Mouse (Mus musculus): Measurements from ENCODE around the gene Fam189b.

Fam189b gene

DNA sequence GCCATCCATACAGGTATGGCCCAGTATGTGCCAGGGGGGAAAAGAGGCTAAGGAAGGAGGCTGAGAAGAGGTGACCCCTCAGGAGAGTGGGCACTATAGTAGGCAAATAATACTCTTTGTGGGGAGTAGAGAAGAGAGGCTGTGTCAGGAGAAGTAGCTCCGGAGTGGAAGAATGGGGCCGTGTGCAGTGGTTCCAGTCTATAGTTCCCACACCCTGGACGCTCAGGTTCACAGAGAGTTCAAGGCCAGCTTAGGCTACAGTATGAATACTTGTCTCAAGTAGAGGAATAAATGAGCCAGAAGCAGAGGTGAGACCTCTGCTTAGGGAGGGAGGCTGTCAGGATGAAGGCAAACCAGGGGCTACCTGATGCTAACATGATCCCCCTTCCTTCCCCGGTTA is 46.3 kb downstream of the Fam189b start:
- DNase-seq (ENCODE audit: low spot score), result no peak

DNA sequence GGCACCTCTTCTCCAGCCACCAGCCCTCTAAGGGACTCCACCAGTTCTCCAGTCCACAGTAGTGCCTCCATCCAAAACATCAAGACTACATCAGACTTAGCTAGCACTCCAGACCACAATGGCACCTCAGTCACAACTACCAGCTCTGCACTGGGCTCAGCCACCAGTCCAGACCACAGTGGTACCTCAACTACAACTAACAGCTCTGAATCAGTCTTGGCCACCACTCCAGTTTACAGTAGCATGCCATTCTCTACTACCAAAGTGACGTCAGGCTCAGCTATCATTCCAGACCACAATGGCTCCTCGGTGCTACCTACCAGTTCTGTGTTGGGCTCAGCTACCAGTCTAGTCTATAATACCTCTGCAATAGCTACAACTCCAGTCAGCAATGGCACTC is 47.6 kb downstream of the Fam189b start:
- DNase-seq (ENCODE audit: low spot score), result no peak

DNA sequence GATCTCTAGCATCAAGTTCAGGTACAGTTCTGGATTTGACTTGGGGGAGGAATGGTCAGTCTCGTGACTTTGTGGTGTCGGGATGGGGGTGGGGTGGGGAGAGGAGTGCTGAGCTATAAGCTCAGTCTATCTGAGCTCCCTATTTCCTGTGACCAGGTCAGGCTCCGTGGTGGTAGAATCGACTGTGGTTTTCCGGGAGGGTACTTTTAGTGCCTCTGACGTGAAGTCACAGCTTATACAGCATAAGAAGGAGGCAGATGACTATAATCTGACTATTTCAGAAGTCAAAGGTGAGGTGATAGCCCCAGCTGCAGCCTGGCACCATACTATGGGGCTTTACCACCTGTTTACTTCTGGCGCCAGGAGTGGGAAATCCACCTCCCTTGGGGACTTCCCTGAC is 48.4 kb downstream of the Fam189b start:
- DNase-seq (ENCODE audit: low spot score), result no peak

DNA sequence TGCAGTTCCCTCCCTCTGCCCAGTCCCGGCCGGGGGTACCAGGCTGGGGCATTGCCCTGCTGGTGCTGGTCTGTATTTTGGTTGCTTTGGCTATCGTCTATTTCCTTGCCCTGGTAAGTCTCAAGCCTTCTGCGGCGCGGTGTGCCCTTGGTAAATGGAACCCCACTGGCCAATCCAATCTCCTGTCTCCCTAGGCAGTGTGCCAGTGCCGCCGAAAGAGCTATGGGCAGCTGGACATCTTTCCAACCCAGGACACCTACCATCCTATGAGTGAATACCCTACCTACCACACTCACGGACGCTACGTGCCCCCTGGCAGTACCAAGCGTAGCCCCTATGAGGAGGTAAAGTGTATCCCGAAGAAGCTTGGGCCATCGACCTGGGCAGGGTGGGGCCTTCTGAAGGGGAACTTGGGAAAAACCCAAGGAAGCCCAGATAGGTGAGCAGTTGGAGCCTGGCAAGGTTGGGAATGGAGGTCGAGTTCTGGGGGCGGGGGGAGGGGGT is 48.9 kb downstream of the Fam189b start:
- DNase-seq (ENCODE audit: low spot score), result no peak

DNA sequence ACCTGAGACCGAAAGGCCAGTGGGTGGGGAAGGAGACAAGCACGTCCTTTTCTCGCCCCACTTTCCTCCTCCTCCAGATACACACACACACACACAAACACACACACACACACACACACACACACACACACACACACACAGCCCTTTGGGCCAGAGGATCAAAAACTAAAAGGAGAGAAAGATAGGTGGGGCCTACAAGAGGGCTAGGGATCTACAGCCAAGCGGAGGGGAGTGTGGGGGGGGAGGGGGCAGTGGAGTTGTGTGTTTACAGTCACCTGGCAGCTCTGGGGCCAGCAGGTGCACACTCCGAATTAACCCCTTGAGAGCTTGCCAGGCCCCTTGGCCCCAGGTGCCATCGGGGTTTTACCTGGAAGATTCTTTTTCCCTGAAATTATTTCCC is 49.7 kb downstream of the Fam189b start:
- no peak for DNase-seq (ENCODE audit: low spot score)

DNA sequence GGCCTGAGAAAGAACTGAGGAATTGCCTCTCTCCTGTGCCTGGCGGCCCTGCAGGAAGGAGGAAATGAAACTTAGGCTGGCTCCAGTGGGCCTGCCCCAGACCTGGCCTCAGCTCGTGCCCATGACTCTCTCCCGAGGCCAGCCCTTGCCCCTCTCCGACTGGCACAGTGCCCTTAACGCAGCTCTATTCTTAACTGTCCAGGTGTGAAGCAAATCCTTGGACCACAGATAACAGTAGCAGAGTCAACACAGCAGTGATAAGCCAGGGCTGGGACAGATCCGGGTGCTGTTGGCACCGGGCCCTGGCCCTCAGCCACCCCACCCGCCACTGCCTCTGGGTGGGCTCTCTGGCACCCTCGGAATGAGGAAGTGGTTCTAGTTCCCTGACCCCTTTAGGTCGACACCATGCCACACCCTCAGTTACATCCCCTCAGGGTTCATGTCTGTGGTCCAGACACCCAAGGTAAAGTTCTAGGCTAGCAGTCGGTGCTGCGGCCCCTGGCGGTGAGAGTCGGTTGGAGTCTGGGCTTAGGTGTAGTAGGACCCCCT is 50.7 kb downstream of the Fam189b start:
- DNase-seq (ENCODE audit: low spot score), result peak; percentile 39

DNA sequence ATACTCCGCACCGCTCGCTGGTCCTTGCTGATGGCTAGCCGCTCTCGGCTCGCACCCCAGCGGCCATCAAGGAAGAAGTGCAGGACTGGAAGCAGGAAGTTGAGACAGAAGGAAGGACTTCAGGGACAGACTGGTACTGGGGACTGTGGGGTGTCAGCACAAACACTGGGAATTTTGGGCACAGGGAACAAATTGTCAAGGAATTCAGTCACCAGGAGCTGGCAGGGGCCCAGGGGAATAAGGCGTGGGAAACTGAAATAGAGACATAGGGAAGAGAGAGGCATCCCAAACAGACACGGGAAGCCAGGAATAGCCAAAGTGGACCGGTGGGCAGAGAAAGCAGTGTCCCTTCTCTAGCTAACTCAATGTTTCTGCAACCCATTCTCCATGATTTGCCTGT is 53.6 kb downstream of the Fam189b start:
- no peak for DNase-seq (ENCODE audit: low spot score)

DNA sequence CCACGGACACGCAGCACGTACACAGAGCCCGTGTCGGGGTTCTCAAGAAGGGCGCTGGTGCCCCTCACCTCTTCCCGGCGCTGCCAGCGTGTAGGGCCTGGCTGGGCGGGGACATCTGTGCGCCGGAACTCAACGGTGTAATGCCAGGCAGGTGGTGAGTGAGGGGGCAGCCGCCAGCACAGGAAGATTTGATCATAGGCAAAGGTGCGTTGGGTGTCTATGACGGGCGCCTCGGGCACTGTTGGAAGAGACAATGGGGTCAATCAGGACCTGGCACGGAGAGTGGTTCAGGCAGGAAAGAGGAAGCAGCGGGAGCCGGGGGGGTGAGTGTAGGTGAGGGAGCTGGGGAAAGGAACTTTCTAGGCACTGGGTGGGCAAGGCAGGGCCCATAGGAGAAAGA is 54.7 kb downstream of the Fam189b start:
- DNase-seq (ENCODE audit: low spot score), result no peak

DNA sequence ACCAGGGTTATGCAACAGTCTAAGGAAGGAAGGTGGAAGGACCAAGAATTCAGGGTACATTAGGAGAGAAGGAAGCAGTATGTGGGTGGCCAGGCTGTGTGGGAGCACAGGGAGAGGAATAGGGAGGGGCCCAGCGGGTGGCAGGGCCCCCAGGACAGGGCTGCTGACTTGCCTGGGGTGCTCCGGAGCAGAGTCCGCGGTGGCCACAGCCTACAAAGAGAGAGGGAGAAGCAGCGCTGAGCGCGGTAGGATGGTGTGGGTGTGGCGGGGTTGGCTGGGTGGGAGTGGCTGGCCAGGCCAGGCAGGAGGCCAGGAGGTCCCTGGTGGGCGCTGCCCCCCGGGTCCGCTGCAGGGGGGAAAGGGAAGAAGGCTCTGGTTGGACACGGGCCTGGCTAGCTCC is 55.6 kb downstream of the Fam189b start:
- DNase-seq (ENCODE audit: low spot score), result no peak
